Mouse (Mus musculus): ENCODE data around the gene Scn3b.

GRCm38 (mm10) chr9:40324232-40324792, 55.3 kb downstream of the Scn3b start:
- TF ChIP-seq CTCF (conservative IDR thresholded peaks at IDR 0.05; ENCODE audit: low read length) (no peak), NANOG (IDR thresholded peaks at IDR 0.05; ENCODE audit: borderline replicate concordance, low read length) (no peak)

Measured in E14TG2a.4 (cell line).